Mouse (Mus musculus) embryonic facial prominence, embryonic 13.5 days (tissue): ENCODE measurements at regions not wholly inside any gene's neighbourhood (a gene's known extent, or its start where the extent isn't known, plus 50 kb on each side); places are given as distances from the start of the nearest gene placed in this dataset.

Experiments used
- ATAC-seq: fragments of 200-750 bp; cut with Nextera tagmentation; 2 replicates; pipeline ENCODE4 v1.8.0; 2017; ENCODE audit warnings: low read depth; ENCODE audit not compliant: insufficient number of reproducible peaks, insufficient read depth, low FRiP score, low TSS enrichment
- H3K27ac ChIP-seq: fragments of 300-500 bp; sonication (generic); 2 replicates; pipeline ENCODE4 v1.5.1; 2015; ENCODE audit warnings: moderate library complexity, mild to moderate bottlenecking, inconsistent platforms
- H3K27me3 ChIP-seq: fragments of 300-500 bp; sonication (generic); 2 replicates; pipeline ENCODE4 v1.6.1; 2015; ENCODE audit warnings: mild to moderate bottlenecking, inconsistent platforms
- H3K36me3 ChIP-seq: fragments of 300-500 bp; sonication (generic); 2 replicates; pipeline ENCODE4 v1.6.1; 2015; ENCODE audit warnings: mild to moderate bottlenecking, inconsistent platforms
- H3K4me1 ChIP-seq: fragments of 300-500 bp; sonication (generic); 2 replicates; pipeline ENCODE4 v1.6.1; 2015; ENCODE audit warnings: inconsistent platforms
- H3K4me2 ChIP-seq: fragments of 300-500 bp; sonication (generic); 2 replicates; pipeline ENCODE4 v1.6.1; 2015; ENCODE audit warnings: moderate library complexity, mild to moderate bottlenecking, inconsistent platforms
- H3K4me3 ChIP-seq: fragments of 300-500 bp; sonication (generic); 2 replicates; pipeline ENCODE4 v1.5.1; 2015; ENCODE audit warnings: mild to moderate bottlenecking, inconsistent platforms
- H3K9ac ChIP-seq: fragments of 300-500 bp; sonication (generic); 2 replicates; pipeline ENCODE4 v1.6.1; 2015; ENCODE audit warnings: mild to moderate bottlenecking, inconsistent platforms
- H3K9me3 ChIP-seq: fragments of 300-500 bp; sonication (generic); 2 replicates; pipeline ENCODE4 v1.6.1; 2016; ENCODE audit warnings: inconsistent platforms
- WGBS: fragments of 180-500 bp; shearing (Covaris S2); methylation state at CpG from one replicate; pipeline ENCODE4 v1.1.7; 2015; ENCODE audit warnings: mixed read lengths; 5-methylcytosine and 5-hydroxymethylcytosine counted together

DNA sequence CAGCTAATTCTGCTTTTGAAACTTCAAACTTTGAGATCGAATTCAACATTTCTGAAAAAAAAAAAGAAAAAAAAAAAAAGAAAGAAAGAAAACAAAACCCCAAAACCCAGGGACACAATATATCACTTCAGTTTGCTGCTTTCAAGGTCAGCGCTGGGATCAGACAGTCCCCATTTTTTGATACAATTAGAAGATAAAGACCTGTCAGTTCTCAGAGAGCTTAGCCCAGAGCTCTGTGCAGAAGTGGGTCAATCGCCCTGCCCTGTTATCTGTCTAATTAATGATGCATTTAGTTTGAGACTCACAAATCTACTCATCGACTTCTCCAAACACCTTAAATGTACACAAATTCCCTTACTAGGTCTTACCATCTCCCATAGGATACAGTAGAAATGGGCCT is 249.2 kb downstream of the Ptprc start:
- no peaks in the 10 kb centered on the region for H3K27me3 ChIP-seq

DNA sequence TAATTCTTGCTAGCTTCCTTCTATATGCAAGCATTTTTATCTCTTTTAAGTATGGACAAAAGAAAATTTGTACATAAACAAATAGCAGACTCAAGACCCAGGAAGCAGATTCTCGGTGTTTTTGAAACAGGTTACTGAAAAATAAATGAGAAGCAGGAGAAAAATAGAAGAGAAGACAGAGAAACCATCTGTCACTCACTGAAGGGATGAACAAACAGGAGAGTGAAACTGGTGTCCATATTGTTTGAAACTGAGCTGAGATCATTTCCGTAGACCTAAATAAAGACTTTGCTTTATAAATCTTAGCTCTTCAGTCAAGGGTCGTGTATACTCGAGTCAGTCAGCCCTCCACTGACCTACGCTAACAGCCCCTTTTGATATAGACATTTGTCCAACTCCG is 251.4 kb downstream of the Ptprc start:
- Histone ChIP-seq H3K4me1 (peaks cover 39% of the 10 kb centered on the region), H3K27me3 (no peaks in the 10 kb centered on the region), H3K4me2 (no peak overlapping the region), H3K9me3 (no peaks in the 10 kb centered on the region), H3K4me3 (no peak overlapping the region), H3K36me3 (peaks cover 9% of the 10 kb centered on the region; the same call in 1 of the 2 replicates), H3K27ac (no peak overlapping the region), H3K9ac (no peak overlapping the region)
- 84% methylated on average over 6 of the region's 6 CpGs for WGBS
- no peak for ATAC-seq

More for the DNA sequence above, 249.2 kb downstream of the Ptprc start:
- 75% methylated on average over 4 of the region's 4 CpGs for WGBS
- H3K9me3 ChIP-seq = no peaks in the 10 kb centered on the region
- H3K9ac ChIP-seq = no peak overlapping the region
- no peak for ATAC-seq
- peaks cover 40% of the 10 kb centered on the region for H3K4me1 ChIP-seq
- H3K4me2 ChIP-seq = no peak overlapping the region
- no peak overlapping the region for H3K4me3 ChIP-seq
- peaks cover 16% of the 10 kb centered on the region for H3K36me3 ChIP-seq
- H3K27ac ChIP-seq = no peak overlapping the region

GRCm38 (mm10) chr1:137923705-137924104 is 251.8 kb downstream of the Ptprc start:
- Histone ChIP-seq H3K36me3 (peaks cover 9% of the 10 kb centered on the region; the same call in 1 of the 2 replicates), H3K4me3 (no peak overlapping the region), H3K4me1 (peaks cover 39% of the 10 kb centered on the region), H3K9me3 (no peaks in the 10 kb centered on the region), H3K27me3 (no peaks in the 10 kb centered on the region), H3K4me2 (no peak overlapping the region), H3K27ac (no peak overlapping the region), H3K9ac (no peak overlapping the region)
- WGBS = 85% methylated on average over 2 of the region's 2 CpGs
- no peak for ATAC-seq

DNA sequence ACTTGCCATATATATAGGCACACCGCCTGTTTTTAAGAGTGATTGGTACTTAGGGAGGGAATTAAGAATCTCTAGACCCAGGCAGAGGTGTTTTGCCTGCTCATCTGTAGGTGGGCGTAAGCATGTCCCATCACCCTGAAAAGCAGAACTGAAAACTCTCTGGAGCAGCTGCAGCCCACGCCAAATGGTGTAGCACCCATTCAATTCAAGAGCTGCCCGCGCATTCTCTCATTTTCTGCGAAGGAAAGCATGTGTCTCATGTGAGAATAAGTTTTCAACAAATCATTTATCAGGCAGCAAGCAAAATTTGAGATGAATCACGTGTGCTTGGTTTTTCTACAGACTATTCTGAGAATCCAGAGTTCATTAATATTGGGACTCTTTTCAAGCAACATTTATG is 252.7 kb downstream of the Ptprc start:
- H3K4me3 ChIP-seq = no peak overlapping the region
- H3K9me3 ChIP-seq = no peaks in the 10 kb centered on the region
- H3K9ac ChIP-seq = no peak overlapping the region
- no peaks in the 10 kb centered on the region for H3K27me3 ChIP-seq
- peaks cover 32% of the 10 kb centered on the region for H3K4me1 ChIP-seq
- no peak for ATAC-seq
- no peak overlapping the region for H3K27ac ChIP-seq
- whole genome bisulfite sequencing = 90% methylated on average over 7 of the region's 7 CpGs
- H3K36me3 ChIP-seq = peaks cover 10% of the 10 kb centered on the region; the same call in 1 of the 2 replicates
- no peak overlapping the region for H3K4me2 ChIP-seq

DNA sequence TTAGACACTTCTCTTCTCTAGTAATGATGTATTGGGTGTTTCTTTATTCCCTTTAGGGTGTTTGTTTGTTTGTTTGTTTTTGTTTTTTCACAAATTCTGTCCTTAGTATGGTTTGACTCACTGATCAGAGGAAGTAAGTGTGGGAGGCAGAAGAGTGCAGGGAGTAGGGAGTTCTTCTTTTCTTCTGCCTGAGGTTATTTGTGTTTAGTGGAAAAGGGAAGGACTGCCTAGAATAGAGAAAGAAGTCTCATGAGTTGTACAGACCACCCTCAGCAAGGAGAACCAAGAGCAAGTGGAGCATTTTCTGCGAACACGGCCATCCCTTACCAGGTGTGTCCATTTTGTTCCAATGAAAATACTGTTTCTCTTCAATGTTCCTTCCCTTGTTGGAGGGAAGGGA is 253.9 kb downstream of the Ptprc start:
- Histone ChIP-seq H3K27ac (no peak overlapping the region), H3K4me1 (peaks cover 20% of the 10 kb centered on the region), H3K9me3 (no peaks in the 10 kb centered on the region), H3K36me3 (peaks cover 12% of the 10 kb centered on the region; the same call in 1 of the 2 replicates), H3K27me3 (no peaks in the 10 kb centered on the region), H3K9ac (no peak overlapping the region), H3K4me2 (no peak overlapping the region), H3K4me3 (no peak overlapping the region)
- 74% methylated on average over 2 of the region's 2 CpGs for WGBS
- ATAC-seq = no peak

- 0 out of 2 replicates have a peak overlapping the region, but pooled peaks have one; percentile 7 for H3K27ac ChIP-seq
- H3K4me1 ChIP-seq = 0 out of 2 replicates have a peak, but pooled peaks cover 13% of the 10 kb centered on the region
- H3K9ac ChIP-seq = no peak overlapping the region
- H3K4me2 ChIP-seq = no peak overlapping the region
- no peaks in the 10 kb centered on the region for H3K27me3 ChIP-seq
- H3K9me3 ChIP-seq = no peaks in the 10 kb centered on the region
- WGBS = 60% methylated on average over 6 of the region's 6 CpGs
- peaks cover 14% of the 10 kb centered on the region for H3K36me3 ChIP-seq
- no peak for ATAC-seq
- H3K4me3 ChIP-seq = no peak overlapping the region
Measured at GRCm38 (mm10) chr1:137919739-137920563, 255.6 kb downstream of the Ptprc start.

GRCm38 (mm10) chr1:137917449-137917848 is 258.1 kb downstream of the Ptprc start:
- peaks cover 14% of the 10 kb centered on the region for H3K36me3 ChIP-seq
- 0 out of 2 replicates have a peak, but pooled peaks cover 10% of the 10 kb centered on the region for H3K4me1 ChIP-seq
- no peak for ATAC-seq
- no peaks in the 10 kb centered on the region for H3K27me3 ChIP-seq
- H3K27ac ChIP-seq = no peak overlapping the region
- H3K4me3 ChIP-seq = no peak overlapping the region
- WGBS = 92% methylated on average over 1 of the region's 1 CpGs
- no peaks in the 10 kb centered on the region for H3K9me3 ChIP-seq
- H3K9ac ChIP-seq = no peak overlapping the region
- no peak overlapping the region for H3K4me2 ChIP-seq

- Histone ChIP-seq H3K4me2 (no peak overlapping the region), H3K9ac (no peak overlapping the region), H3K27ac (no peak overlapping the region), H3K36me3 (peaks cover 17% of the 10 kb centered on the region), H3K4me3 (no peak overlapping the region), H3K9me3 (no peaks in the 10 kb centered on the region), H3K27me3 (no peaks in the 10 kb centered on the region), H3K4me1 (peaks cover 30% of the 10 kb centered on the region)
- WGBS = 24% methylated on average over 5 of the region's 5 CpGs
- ATAC-seq = no peak
Measured at GRCm38 (mm10) chr1:137906883-137907282, 268.6 kb downstream of the Ptprc start.

- 35% methylated on average over 3 of the region's 3 CpGs for WGBS
- no peak for ATAC-seq
- H3K4me1 ChIP-seq = peaks cover 31% of the 10 kb centered on the region
- H3K27ac ChIP-seq = no peak overlapping the region
- peaks cover 15% of the 10 kb centered on the region for H3K36me3 ChIP-seq
- no peak overlapping the region for H3K4me2 ChIP-seq
- no peaks in the 10 kb centered on the region for H3K9me3 ChIP-seq
- H3K4me3 ChIP-seq = no peak overlapping the region
- H3K9ac ChIP-seq = no peak overlapping the region
- H3K27me3 ChIP-seq = no peaks in the 10 kb centered on the region
Measured at GRCm38 (mm10) chr1:137906477-137906876, 269.0 kb downstream of the Ptprc start.

DNA sequence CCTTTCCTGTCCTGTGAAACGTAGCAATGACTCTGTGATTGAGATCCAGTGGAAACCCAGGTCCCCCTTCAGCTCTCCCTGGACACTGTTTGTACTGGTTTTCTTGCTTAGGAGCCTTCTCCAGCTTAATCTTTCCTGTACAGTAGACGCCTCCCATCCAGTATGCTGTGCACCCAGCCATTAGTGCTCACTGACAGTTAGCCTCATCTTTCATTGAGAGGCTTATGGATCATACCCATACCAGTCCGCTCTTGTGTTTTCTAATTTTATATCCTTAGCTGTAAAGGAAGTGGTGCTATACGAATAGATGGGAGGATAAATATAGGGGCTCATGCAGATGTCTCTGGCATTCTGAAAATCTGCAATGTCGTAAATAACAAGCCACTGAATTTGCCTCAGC is 269.9 kb downstream of the Ptprc start:
- Histone ChIP-seq H3K9me3 (no peaks in the 10 kb centered on the region), H3K4me2 (peak overlapping the region; percentile 24), H3K36me3 (peaks cover 11% of the 10 kb centered on the region; the same call in 1 of the 2 replicates), H3K9ac (no peak overlapping the region), H3K4me1 (peaks cover 31% of the 10 kb centered on the region), H3K4me3 (no peak overlapping the region), H3K27ac (peak overlapping the region; percentile 33; the same call in 1 of the 2 replicates), H3K27me3 (no peaks in the 10 kb centered on the region)
- WGBS = 61% methylated on average over 5 of the region's 5 CpGs
- ATAC-seq = no peak

DNA sequence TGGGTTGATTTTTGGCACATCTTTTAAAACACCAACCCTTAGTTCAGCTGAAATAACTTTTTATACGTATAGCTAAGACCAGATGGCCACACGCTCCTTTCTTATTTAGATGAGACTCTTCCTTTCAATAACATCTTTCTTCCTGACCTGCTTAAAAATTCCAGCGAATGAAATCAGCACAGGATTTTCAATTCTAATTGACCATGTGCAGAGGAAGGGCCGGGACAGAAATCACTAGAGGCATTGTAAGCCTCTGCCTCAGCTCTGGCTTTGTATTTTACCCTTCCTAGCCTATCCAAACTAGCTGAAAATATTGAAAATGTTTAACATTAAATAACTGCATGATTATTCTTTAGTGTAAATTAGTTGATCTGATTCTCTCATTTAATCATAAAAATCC is 272.2 kb downstream of the Ptprc start:
- ATAC-seq = no peak
- Histone ChIP-seq H3K4me3 (peak overlapping the region; percentile 23; the same call in 1 of the 2 replicates), H3K9me3 (no peaks in the 10 kb centered on the region), H3K27ac (no peak overlapping the region), H3K4me1 (peaks cover 31% of the 10 kb centered on the region), H3K36me3 (no peaks in the 10 kb centered on the region), H3K9ac (no peak overlapping the region), H3K27me3 (no peaks in the 10 kb centered on the region), H3K4me2 (peak overlapping the region; percentile 62)
- 30% methylated on average over 4 of the region's 4 CpGs for WGBS

GRCm38 (mm10) chr1:137902859-137903258 is 272.6 kb downstream of the Ptprc start:
- Histone ChIP-seq H3K27ac (peak overlapping the region; percentile 48; the same call in 1 of the 2 replicates), H3K4me2 (peak overlapping the region; percentile 62), H3K9me3 (no peaks in the 10 kb centered on the region), H3K36me3 (no peaks in the 10 kb centered on the region), H3K4me3 (peak overlapping the region; percentile 75), H3K27me3 (no peaks in the 10 kb centered on the region), H3K4me1 (peaks cover 34% of the 10 kb centered on the region), H3K9ac (peak overlapping the region; percentile 59)
- 40% methylated on average over 6 of the region's 6 CpGs for WGBS
- ATAC-seq = no peak
